Mouse (Mus musculus): ENCODE results near the gene Sprn. TPM values are rescaled to one million over a fixed set of nuclear protein-coding genes. Genes with fewer than 3 reads are reported as not detected.

Gene Sprn
- polyA plus RNA-seq, 1 experiment from 2014 or later = 0.99 TPM

- peak overlapping the region; percentile 32 for H3K4me3 ChIP-seq (ENCODE audit: low read depth, low read length)
- peaks cover 5% of the 10 kb centered on the region; the same call in 1 of the 2 replicates for H3K4me1 ChIP-seq (replicated peaks; ENCODE audit: control insufficient read depth, insufficient read depth, low read length)
- H3K9me3 ChIP-seq (ENCODE audit: control insufficient read depth) = no peaks in the 10 kb centered on the region
- TF ChIP-seq CTCF (IDR thresholded peaks at IDR 0.05; ENCODE audit: low read depth) = no peak
- H3K4me2 ChIP-seq (replicated peaks; ENCODE audit: low read depth) = peak overlapping the region; percentile 63
- no peaks in the 10 kb centered on the region for H3K27me3 ChIP-seq (replicated peaks; ENCODE audit: control insufficient read depth, insufficient read depth, low read length)
- H3K36me3 ChIP-seq (ENCODE audit: control insufficient read depth, insufficient read depth) = peaks cover 33% of the 10 kb centered on the region
- WGBS = 76% methylated on average over 10 of the region's 10 CpGs
- peak overlapping the region; percentile 35 for H3K9ac ChIP-seq (ENCODE audit: low read depth, low read length)
- 0 out of 2 replicates have a peak overlapping the region, but pooled peaks have one; percentile 76 for H3K27ac ChIP-seq (ENCODE audit: low read depth, low read length)
- ATAC-seq = peak; percentile 1; the same call in 1 of the 2 replicates
These were observed 53.2 kb downstream of the Sprn start for GRCm38 (mm10) chr7:140101498-140101897.

Other genes with a start within 250 kb of the Sprn start
- gene Utf1, start 211.1 kb downstream of the Sprn start, polyA plus RNA-seq (2015; fragmentation: Nextera tagmentation; extraction: Ambion mirVana) = not detected in 2 replicates
- 0.16 TPM in 1 of 2 replicates, not detected in the other for gene 6430531B16Rik, start 176.1 kb downstream of the Sprn start, polyA plus RNA-seq (2015; fragmentation: Nextera tagmentation; extraction: Ambion mirVana)
- gene Adam8, start 162.3 kb downstream of the Sprn start, polyA plus RNA-seq (2015; fragmentation: Nextera tagmentation; extraction: Ambion mirVana) = 0.29 and 0.52 TPM in 2 replicates
- gene Zfp511, start 118.5 kb downstream of the Sprn start, polyA plus RNA-seq (2015; fragmentation: Nextera tagmentation; extraction: Ambion mirVana) = 16.0 and 17.6 TPM in 2 replicates
- gene Tubgcp2, start 118.2 kb downstream of the Sprn start, polyA plus RNA-seq (2015; fragmentation: Nextera tagmentation; extraction: Ambion mirVana) = 12.3 and 13.0 TPM in 2 replicates
- not detected in 2 replicates for gene Msx3, start 105.8 kb downstream of the Sprn start, polyA plus RNA-seq (2015; fragmentation: Nextera tagmentation; extraction: Ambion mirVana)
- 3.7 and 3.9 TPM in 2 replicates for gene Caly, start 72.3 kb downstream of the Sprn start, polyA plus RNA-seq (2015; fragmentation: Nextera tagmentation; extraction: Ambion mirVana)
- 4,234 and 4,267 TPM in 2 replicates for gene Prap1, start 61.5 kb downstream of the Sprn start, polyA plus RNA-seq (2015; fragmentation: Nextera tagmentation; extraction: Ambion mirVana)
- gene Fuom, start 52.4 kb downstream of the Sprn start, polyA plus RNA-seq (2015; fragmentation: Nextera tagmentation; extraction: Ambion mirVana) = 138 and 139 TPM in 2 replicates
- gene Paox, start 39.1 kb downstream of the Sprn start, polyA plus RNA-seq (2015; fragmentation: Nextera tagmentation; extraction: Ambion mirVana) = 25.8 and 28.5 TPM in 2 replicates
- 153 and 161 TPM in 2 replicates for gene Echs1, start 38.4 kb downstream of the Sprn start, polyA plus RNA-seq (2015; fragmentation: Nextera tagmentation; extraction: Ambion mirVana)
- 15.7 and 17.1 TPM in 2 replicates for gene Mtg1, start 17.3 kb downstream of the Sprn start, polyA plus RNA-seq (2015; fragmentation: Nextera tagmentation; extraction: Ambion mirVana)
- gene Olfr522, start 9.9 kb upstream of the Sprn start, polyA plus RNA-seq (2015; fragmentation: Nextera tagmentation; extraction: Ambion mirVana) = not detected in 2 replicates
- gene Olfr523, start 18.3 kb upstream of the Sprn start, polyA plus RNA-seq (2015; fragmentation: Nextera tagmentation; extraction: Ambion mirVana) = not detected in 2 replicates
- not detected in 2 replicates for gene Olfr524, start 51.1 kb upstream of the Sprn start, polyA plus RNA-seq (2015; fragmentation: Nextera tagmentation; extraction: Ambion mirVana)
- gene Cd163l1, start 63.4 kb upstream of the Sprn start, polyA plus RNA-seq (2015; fragmentation: Nextera tagmentation; extraction: Ambion mirVana) = 0.16 and 0.22 TPM in 2 replicates
- gene 5830411N06Rik, start 92.4 kb upstream of the Sprn start, polyA plus RNA-seq (2015; fragmentation: Nextera tagmentation; extraction: Ambion mirVana) = not detected in 2 replicates
- not detected in 2 replicates for gene Olfr525, start 166.0 kb upstream of the Sprn start, polyA plus RNA-seq (2015; fragmentation: Nextera tagmentation; extraction: Ambion mirVana)
- gene Olfr527, start 179.1 kb upstream of the Sprn start, polyA plus RNA-seq (2015; fragmentation: Nextera tagmentation; extraction: Ambion mirVana) = not detected in 2 replicates
- not detected in 2 replicates for gene Olfr60, start 206.8 kb upstream of the Sprn start, polyA plus RNA-seq (2015; fragmentation: Nextera tagmentation; extraction: Ambion mirVana)
- not detected in 2 replicates for gene Olfr530, start 221.5 kb upstream of the Sprn start, polyA plus RNA-seq (2015; fragmentation: Nextera tagmentation; extraction: Ambion mirVana)
- not detected in 2 replicates for gene Olfr531, start 248.0 kb upstream of the Sprn start, polyA plus RNA-seq (2015; fragmentation: Nextera tagmentation; extraction: Ambion mirVana)

All from intestine, postnatal 0 days (tissue).